Mouse (Mus musculus): ENCODE results near the gene Nek7. TPM values are rescaled to one million over a fixed set of nuclear protein-coding genes. Genes with fewer than 3 reads are reported as not detected.

Nek7 gene
- polyA plus RNA-seq, 1 experiment from 2014 or later: 22.2 TPM

GRCm38 (mm10) chr1:138539713-138540112 is 80.2 kb downstream of the Nek7 start:
- Histone ChIP-seq H3K36me3 (replicated peaks; ENCODE audit: insufficient read depth, low read length) (no peaks in the 10 kb centered on the region), H3K9ac (replicated peaks) (no peak overlapping the region), H3K9me3 (ENCODE audit: low read length) (no peaks in the 10 kb centered on the region), H3K4me2 (ENCODE audit: low read depth, low read length) (no peak overlapping the region), H3K27me3 (ENCODE audit: insufficient read depth, low read length) (no peaks in the 10 kb centered on the region), H3K4me1 (ENCODE audit: insufficient read depth) (no peaks in the 10 kb centered on the region), H3K27ac (ENCODE audit: low read depth) (no peak overlapping the region), H3K4me3 (ENCODE audit: low read depth, low read length) (no peak overlapping the region)
- ATAC-seq: no peak
- DNase-seq: no peak
- 80% methylated on average over 1 of the region's 1 CpGs for WGBS (ENCODE audit: insufficient replicate concordance)
- TF ChIP-seq EP300 (IDR thresholded peaks at IDR 0.05; ENCODE audit: low read depth) (no peak), CTCF (IDR thresholded peaks at IDR 0.05; ENCODE audit: low read depth) (no peak)

GRCm38 (mm10) chr1:138538217-138538616 is 81.7 kb downstream of the Nek7 start:
- Histone ChIP-seq H3K27ac (ENCODE audit: low read depth) (no peak overlapping the region), H3K9ac (replicated peaks) (no peak overlapping the region), H3K27me3 (ENCODE audit: insufficient read depth, low read length) (no peaks in the 10 kb centered on the region), H3K36me3 (replicated peaks; ENCODE audit: insufficient read depth, low read length) (no peaks in the 10 kb centered on the region), H3K4me3 (ENCODE audit: low read depth, low read length) (no peak overlapping the region), H3K9me3 (ENCODE audit: low read length) (no peaks in the 10 kb centered on the region), H3K4me1 (ENCODE audit: insufficient read depth) (no peaks in the 10 kb centered on the region), H3K4me2 (ENCODE audit: low read depth, low read length) (no peak overlapping the region)
- DNase-seq (no peak), ATAC-seq (no peak)
- TF ChIP-seq EP300 (IDR thresholded peaks at IDR 0.05; ENCODE audit: low read depth) (no peak), CTCF (IDR thresholded peaks at IDR 0.05; ENCODE audit: low read depth) (no peak)

GRCm38 (mm10) chr1:138535758-138536574 is 84.0 kb downstream of the Nek7 start:
- peaks cover 10% of the 10 kb centered on the region; the same call in 1 of the 2 replicates for H3K36me3 ChIP-seq (replicated peaks; ENCODE audit: insufficient read depth, low read length)
- ATAC-seq (no peak), DNase-seq (no peak)

GRCm38 (mm10) chr1:138530604-138531003 is 89.3 kb downstream of the Nek7 start:
- ATAC-seq (no peak), DNase-seq (no peak)
- H3K4me2 ChIP-seq (ENCODE audit: low read depth, low read length): no peak overlapping the region
- no peaks in the 10 kb centered on the region for H3K27me3 ChIP-seq (ENCODE audit: insufficient read depth, low read length)
- no peak overlapping the region for H3K27ac ChIP-seq (ENCODE audit: low read depth)
- no peak overlapping the region for H3K4me3 ChIP-seq (ENCODE audit: low read depth, low read length)
- H3K9me3 ChIP-seq (ENCODE audit: low read length): no peaks in the 10 kb centered on the region
- 87% methylated on average over 5 of the region's 5 CpGs for WGBS (ENCODE audit: insufficient replicate concordance)
- TF ChIP-seq CTCF (IDR thresholded peaks at IDR 0.05; ENCODE audit: low read depth) (no peak), EP300 (IDR thresholded peaks at IDR 0.05; ENCODE audit: low read depth) (no peak)
- H3K4me1 ChIP-seq (ENCODE audit: insufficient read depth): no peaks in the 10 kb centered on the region
- H3K9ac ChIP-seq (replicated peaks): no peak overlapping the region
- peaks cover 10% of the 10 kb centered on the region; the same call in 1 of the 2 replicates for H3K36me3 ChIP-seq (replicated peaks; ENCODE audit: insufficient read depth, low read length)

More at GRCm38 (mm10) chr1:138535758-138536574, 84.0 kb downstream of the Nek7 start:
- Histone ChIP-seq H3K9me3 (ENCODE audit: low read length) (no peaks in the 10 kb centered on the region), H3K27me3 (ENCODE audit: insufficient read depth, low read length) (no peaks in the 10 kb centered on the region), H3K9ac (replicated peaks) (no peak overlapping the region), H3K4me2 (ENCODE audit: low read depth, low read length) (no peak overlapping the region; the same call in 1 of the 2 replicates), H3K4me3 (ENCODE audit: low read depth, low read length) (no peak overlapping the region), H3K4me1 (ENCODE audit: insufficient read depth) (no peaks in the 10 kb centered on the region), H3K27ac (ENCODE audit: low read depth) (no peak overlapping the region)
- WGBS (ENCODE audit: insufficient replicate concordance): 81% methylated on average over 16 of the region's 16 CpGs
- no peak for TF ChIP-seq CTCF (IDR thresholded peaks at IDR 0.05; ENCODE audit: low read depth)
- no peak for TF ChIP-seq EP300 (IDR thresholded peaks at IDR 0.05; ENCODE audit: low read depth)

- H3K4me2 ChIP-seq (ENCODE audit: low read depth, low read length): no peak overlapping the region
- H3K27me3 ChIP-seq (ENCODE audit: insufficient read depth, low read length): no peaks in the 10 kb centered on the region
- DNase-seq (no peak), ATAC-seq (no peak)
- no peak overlapping the region for H3K4me3 ChIP-seq (ENCODE audit: low read depth, low read length)
- no peak for TF ChIP-seq EP300 (IDR thresholded peaks at IDR 0.05; ENCODE audit: low read depth)
- TF ChIP-seq CTCF (IDR thresholded peaks at IDR 0.05; ENCODE audit: low read depth): no peak
- no peak overlapping the region for H3K27ac ChIP-seq (ENCODE audit: low read depth)
- no peaks in the 10 kb centered on the region for H3K9me3 ChIP-seq (ENCODE audit: low read length)
- no peaks in the 10 kb centered on the region for H3K36me3 ChIP-seq (replicated peaks; ENCODE audit: insufficient read depth, low read length)
- no peaks in the 10 kb centered on the region for H3K4me1 ChIP-seq (ENCODE audit: insufficient read depth)
- WGBS (ENCODE audit: insufficient replicate concordance): 86% methylated on average over 6 of the region's 6 CpGs
- no peak overlapping the region for H3K9ac ChIP-seq (replicated peaks)
These were observed 96.0 kb downstream of the Nek7 start for GRCm38 (mm10) chr1:138523962-138524361.

GRCm38 (mm10) chr1:138518235-138518634 is 101.7 kb downstream of the Nek7 start:
- Histone ChIP-seq H3K4me1 (ENCODE audit: insufficient read depth) (no peaks in the 10 kb centered on the region), H3K4me3 (ENCODE audit: low read depth, low read length) (no peak overlapping the region), H3K9ac (replicated peaks) (no peak overlapping the region), H3K27ac (ENCODE audit: low read depth) (no peak overlapping the region), H3K36me3 (replicated peaks; ENCODE audit: insufficient read depth, low read length) (peaks cover 10% of the 10 kb centered on the region; the same call in 1 of the 2 replicates), H3K4me2 (ENCODE audit: low read depth, low read length) (no peak overlapping the region), H3K9me3 (ENCODE audit: low read length) (no peaks in the 10 kb centered on the region), H3K27me3 (ENCODE audit: insufficient read depth, low read length) (no peaks in the 10 kb centered on the region)
- DNase-seq (no peak), ATAC-seq (no peak)
- WGBS (ENCODE audit: insufficient replicate concordance): 76% methylated on average over 5 of the region's 5 CpGs
- TF ChIP-seq EP300 (IDR thresholded peaks at IDR 0.05; ENCODE audit: low read depth): no peak
- TF ChIP-seq CTCF (IDR thresholded peaks at IDR 0.05; ENCODE audit: low read depth): no peak

Measured in liver, postnatal 0 days (tissue).